Mouse (Mus musculus) heart, embryonic 16.5 days (tissue): ENCODE measurements around the gene Ncam2. TPM values are rescaled to one million over a fixed set of nuclear protein-coding genes. Genes with fewer than 3 reads are reported as not detected.
"Not testable (repeated sequence)": the region's sequence is repeated elsewhere in the genome, so short reads cannot be mapped to it uniquely, and the experiment has no call there.

Source experiments
- ATAC-seq: fragments of 200-750 bp; cut with Nextera tagmentation; replicated peaks from 2 replicates; pipeline ENCODE4 v1.8.0; 2017; ENCODE audit warnings: moderate number of reproducible peaks; ENCODE audit not compliant: insufficient read depth, low FRiP score; ENCODE audit errors: extremely low read depth
- H3K27ac ChIP-seq: fragments of 300-500 bp; sonication (generic); 2 replicates; pipeline ENCODE4 v1.5.1; 2014; ENCODE audit warnings: mild to moderate bottlenecking, low read length, control low read depth, moderate library complexity
- H3K27me3 ChIP-seq: fragments of 300-500 bp; sonication (generic); 2 replicates; pipeline ENCODE4 v1.6.1; 2014; ENCODE audit warnings: low read length, mixed read lengths; ENCODE audit not compliant: control insufficient read depth, insufficient read depth
- H3K36me3 ChIP-seq: fragments of 300-500 bp; sonication (generic); 2 replicates; pipeline ENCODE4 v1.6.1; 2014; ENCODE audit not compliant: control insufficient read depth, insufficient read depth
- H3K4me1 ChIP-seq: fragments of 300-500 bp; sonication (generic); 2 replicates; pipeline ENCODE4 v1.6.1; 2014; ENCODE audit warnings: low read length, mixed read lengths; ENCODE audit not compliant: control insufficient read depth, insufficient read depth
- H3K4me2 ChIP-seq: fragments of 300-500 bp; sonication (generic); 2 replicates; pipeline ENCODE4 v1.6.1; 2014; ENCODE audit warnings: low read depth, mild to moderate bottlenecking, control low read depth, low read length
- H3K4me3 ChIP-seq: fragments of 300-500 bp; sonication (generic); 2 replicates; pipeline ENCODE4 v1.5.1; 2014; ENCODE audit warnings: mild to moderate bottlenecking, control low read depth, low read length
- H3K9ac ChIP-seq: fragments of 300-500 bp; sonication (generic); 2 replicates; pipeline ENCODE4 v1.6.1; 2014; ENCODE audit warnings: low read length, control low read depth
- H3K9me3 ChIP-seq: fragments of 300-500 bp; sonication (generic); replicated peaks from 2 replicates; pipeline ENCODE4 v1.6.1; 2016; ENCODE audit warnings: low read length; ENCODE audit not compliant: control insufficient read depth
- WGBS: fragments of 180-500 bp; shearing (Covaris S2); extraction: QIAGEN DNeasy Blood & Tissue Kit; methylation state at CpG from one replicate; pipeline ENCODE4 v1.1.7; 2014; 5-methylcytosine and 5-hydroxymethylcytosine counted together
- polyA plus RNA-seq: library from polyadenylated mRNA; unstranded; fragments of >200 nt; fragmentation: Nextera tagmentation; extraction: Ambion mirVana; gene quantifications from 2 replicates; pipeline ENCODE4 v1.2.1, GENCODE M21; 2015

Gene Ncam2
- polyA plus RNA-seq, 1 experiment from 2014 or later = 0.09 TPM

DNA sequence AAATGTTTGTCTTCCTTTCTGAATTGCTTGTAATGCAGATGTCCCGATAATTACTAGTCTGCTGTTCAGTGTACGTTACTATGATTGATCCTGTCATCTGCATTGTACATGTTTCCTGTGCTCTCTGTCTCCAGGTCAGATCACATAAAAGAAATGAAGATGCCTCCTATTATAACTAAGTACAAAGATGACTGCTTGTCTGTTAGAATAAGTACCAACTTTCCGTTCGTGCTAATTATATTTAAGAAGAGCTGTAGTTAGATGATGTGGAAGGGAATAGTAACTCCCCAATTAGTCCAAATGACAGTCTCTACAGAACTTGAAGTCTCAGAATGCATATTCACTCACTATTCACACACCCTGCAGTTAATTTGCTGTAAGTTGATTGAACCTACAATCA is 179.9 kb downstream of the Ncam2 start:
- no peaks in the 10 kb centered on the region for H3K4me1 ChIP-seq
- no peak overlapping the region for H3K27ac ChIP-seq
- H3K9ac ChIP-seq = no peak overlapping the region
- ATAC-seq = no peak
- no peaks in the 10 kb centered on the region for H3K36me3 ChIP-seq
- no peak overlapping the region for H3K4me2 ChIP-seq
- no peak overlapping the region for H3K4me3 ChIP-seq
- no peaks in the 10 kb centered on the region for H3K9me3 ChIP-seq
- WGBS = 82% methylated on average over 4 of the region's 4 CpGs
- H3K27me3 ChIP-seq = no peaks in the 10 kb centered on the region

DNA sequence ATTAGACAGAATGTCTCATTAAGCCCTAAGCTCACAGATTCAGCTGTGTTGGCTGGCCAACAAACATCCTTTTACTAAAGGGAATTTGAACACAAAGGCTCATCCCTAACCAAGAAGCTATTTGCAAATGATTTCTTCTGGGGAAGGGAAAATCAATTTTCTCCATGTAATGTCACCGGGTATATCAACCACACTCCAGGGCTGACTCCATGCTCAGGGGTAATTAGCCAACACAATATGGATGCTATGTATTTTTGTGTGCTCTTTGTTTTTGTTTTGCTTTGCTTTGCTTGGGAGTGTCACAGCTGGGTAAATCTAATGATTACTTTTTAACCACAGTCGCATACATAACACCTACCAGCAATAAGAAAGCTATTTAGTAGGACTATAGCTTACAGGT is 188.1 kb downstream of the Ncam2 start:
- Histone ChIP-seq H3K9me3 (no peaks in the 10 kb centered on the region), H3K4me3 (no peak overlapping the region), H3K9ac (no peak overlapping the region), H3K27ac (no peak overlapping the region), H3K36me3 (no peaks in the 10 kb centered on the region), H3K4me2 (no peak overlapping the region), H3K27me3 (no peaks in the 10 kb centered on the region), H3K4me1 (no peaks in the 10 kb centered on the region)
- 88% methylated on average over 2 of the region's 2 CpGs for WGBS
- ATAC-seq = no peak

GRCm38 (mm10) chr16:81434559-81434958 is 234.1 kb downstream of the Ncam2 start:
- Histone ChIP-seq H3K4me2 (no peak overlapping the region), H3K27ac (no peak overlapping the region), H3K4me3 (no peak overlapping the region), H3K4me1 (no peaks in the 10 kb centered on the region), H3K27me3 (no peaks in the 10 kb centered on the region), H3K36me3 (no peaks in the 10 kb centered on the region), H3K9ac (no peak overlapping the region), H3K9me3 (no peaks in the 10 kb centered on the region)
- ATAC-seq = no peak
- WGBS = 73% methylated on average over 7 of the region's 7 CpGs

- 74% methylated on average over 5 of the region's 5 CpGs for WGBS
- Histone ChIP-seq H3K9me3 (no peaks in the 10 kb centered on the region), H3K27me3 (no peaks in the 10 kb centered on the region), H3K36me3 (no peaks in the 10 kb centered on the region), H3K27ac (no peak overlapping the region), H3K4me3 (no peak overlapping the region), H3K4me2 (no peak overlapping the region), H3K9ac (no peak overlapping the region), H3K4me1 (no peaks in the 10 kb centered on the region)
- no peak for ATAC-seq
Observed at GRCm38 (mm10) chr16:81437091-81437867, 236.8 kb downstream of the Ncam2 start.

DNA sequence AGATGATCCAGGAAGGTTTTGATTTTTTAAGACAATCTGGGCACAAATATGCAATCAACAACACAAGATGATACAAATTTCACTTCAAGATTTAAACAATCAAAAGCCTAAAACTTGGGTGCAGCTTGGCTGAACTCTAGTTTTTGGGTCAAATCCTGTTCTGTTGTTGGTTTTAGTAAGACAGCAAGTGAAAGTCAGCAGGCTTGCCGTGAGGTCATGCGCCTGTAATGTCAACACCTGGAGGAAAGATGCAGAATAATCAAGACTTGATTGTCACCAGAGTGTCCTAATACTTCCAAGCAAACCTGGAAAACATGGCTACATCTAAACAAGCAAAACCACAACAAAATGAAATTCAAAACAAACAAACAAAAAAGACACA is 237.4 kb downstream of the Ncam2 start:
- Histone ChIP-seq H3K4me1 (no peaks in the 10 kb centered on the region), H3K27ac (no peak overlapping the region), H3K4me2 (no peak overlapping the region), H3K36me3 (no peaks in the 10 kb centered on the region), H3K9me3 (no peaks in the 10 kb centered on the region), H3K27me3 (no peaks in the 10 kb centered on the region), H3K4me3 (no peak overlapping the region), H3K9ac (no peak overlapping the region)
- ATAC-seq = no peak
- WGBS = 76% methylated on average over 2 of the region's 2 CpGs

GRCm38 (mm10) chr16:81450851-81451250 is 250.4 kb downstream of the Ncam2 start:
- Histone ChIP-seq H3K4me1 (no peaks in the 10 kb centered on the region), H3K27me3 (no peaks in the 10 kb centered on the region)

DNA sequence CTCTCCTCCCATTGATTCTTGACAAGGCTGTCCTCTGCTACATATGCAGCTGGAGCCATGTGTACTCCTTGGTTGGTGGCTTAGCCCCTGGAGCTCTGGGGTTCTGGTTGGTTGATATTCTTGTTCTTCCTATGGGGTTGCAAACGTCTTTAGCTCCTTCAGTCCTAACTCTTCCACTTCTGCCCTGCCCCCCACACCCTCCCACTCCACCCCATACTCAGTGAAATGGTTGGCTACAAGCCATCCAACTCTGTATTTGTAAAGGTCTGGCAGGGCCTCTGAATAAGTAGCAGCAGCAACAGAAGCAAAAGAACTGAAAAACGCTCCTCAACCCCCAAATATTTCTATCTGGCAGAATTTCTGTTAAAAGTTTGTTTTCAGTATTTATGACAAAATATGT is 252.5 kb downstream of the Ncam2 start:
- H3K27ac ChIP-seq = no peak overlapping the region
- H3K9ac ChIP-seq = no peak overlapping the region
- H3K4me3 ChIP-seq = no peak overlapping the region
- no peaks in the 10 kb centered on the region for H3K9me3 ChIP-seq
- no peak overlapping the region for H3K4me2 ChIP-seq
- WGBS = 62% methylated on average over 2 of the region's 2 CpGs
- H3K4me1 ChIP-seq = no peaks in the 10 kb centered on the region
- no peak for ATAC-seq
- no peaks in the 10 kb centered on the region for H3K27me3 ChIP-seq
- H3K36me3 ChIP-seq = no peaks in the 10 kb centered on the region

More at GRCm38 (mm10) chr16:81450851-81451250, 250.4 kb downstream of the Ncam2 start:
- Histone ChIP-seq H3K27ac (no peak overlapping the region), H3K36me3 (no peaks in the 10 kb centered on the region), H3K4me2 (no peak overlapping the region), H3K9ac (no peak overlapping the region), H3K9me3 (no peaks in the 10 kb centered on the region), H3K4me3 (no peak overlapping the region)
- 88% methylated on average over 5 of the region's 5 CpGs for WGBS
- no peak for ATAC-seq

- Histone ChIP-seq H3K4me1 (no peaks in the 10 kb centered on the region), H3K36me3 (no peaks in the 10 kb centered on the region), H3K27ac (no peak overlapping the region), H3K27me3 (no peaks in the 10 kb centered on the region), H3K9ac (no peak overlapping the region), H3K4me3 (no peak overlapping the region), H3K9me3 (no peaks in the 10 kb centered on the region), H3K4me2 (no peak overlapping the region)
- ATAC-seq = no peak
- WGBS = 86% methylated on average over 2 of the region's 2 CpGs
Observed at GRCm38 (mm10) chr16:81454472-81454871, 254.0 kb downstream of the Ncam2 start.

GRCm38 (mm10) chr16:81462731-81463130 is 262.2 kb downstream of the Ncam2 start:
- H3K4me1 ChIP-seq, H3K4me2 ChIP-seq, H3K9me3 ChIP-seq, H3K27me3 ChIP-seq, H3K4me3 ChIP-seq, ATAC-seq, H3K9ac ChIP-seq, H3K27ac ChIP-seq, H3K36me3 ChIP-seq: not testable (repeated sequence)
- WGBS = 72% methylated on average over 2 of the region's 2 CpGs
